Mouse (Mus musculus): ENCODE data around the gene Zc2hc1b. TPM values are rescaled to one million over a fixed set of nuclear protein-coding genes. Genes with fewer than 3 reads are reported as not detected.

The Zc2hc1b gene
- total RNA-seq, 2 experiments from 2014 or later, result not detected

DNA sequence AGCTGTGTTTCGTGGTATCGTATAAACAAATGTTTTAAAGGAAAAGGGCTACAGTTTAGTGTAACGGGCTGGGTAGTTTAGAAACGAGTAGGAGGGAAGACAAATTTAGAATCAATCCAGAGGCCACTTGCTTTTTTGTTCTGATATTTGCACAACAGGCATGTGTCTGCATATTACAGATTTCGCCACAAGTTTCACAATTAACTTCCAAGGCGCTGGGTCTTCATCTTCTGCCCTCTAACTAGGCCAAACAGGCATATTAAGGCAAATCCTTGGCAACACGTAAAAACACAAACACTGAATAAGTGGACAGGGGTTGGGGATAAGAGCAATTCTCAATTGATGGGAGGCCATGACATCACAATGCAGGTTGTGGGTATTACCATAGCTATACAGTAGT, 2.0 kb downstream of the Zc2hc1b start:
- DNase-seq, result no peak
- intact Hi-C loops (cut with DNase I), result no loop called here

DNA sequence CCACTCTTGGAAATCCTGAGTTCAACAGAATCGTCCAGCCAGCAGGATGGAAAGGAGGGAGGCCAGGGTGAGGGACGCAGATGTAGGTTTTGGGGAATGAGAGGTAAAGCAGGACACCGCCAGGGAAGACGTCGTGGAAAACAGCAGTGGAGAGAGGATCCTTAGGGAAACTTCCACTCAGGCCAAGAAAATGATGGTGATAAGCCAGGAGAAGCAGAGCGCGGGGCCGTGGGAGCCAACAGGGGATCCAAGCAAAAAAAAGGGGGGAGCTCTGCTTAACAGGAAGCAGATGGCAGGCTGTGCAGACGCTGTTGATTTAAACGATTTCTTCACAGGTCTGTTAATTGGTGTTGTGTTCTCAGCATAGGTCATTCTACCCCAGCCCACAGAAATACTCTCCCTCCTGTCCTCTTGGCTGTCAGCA, 5.0 kb downstream of the Zc2hc1b start:
- peak; percentile 9 to 23 for DNase-seq
- intact Hi-C loops (cut with DNase I), result no loop called here

DNA sequence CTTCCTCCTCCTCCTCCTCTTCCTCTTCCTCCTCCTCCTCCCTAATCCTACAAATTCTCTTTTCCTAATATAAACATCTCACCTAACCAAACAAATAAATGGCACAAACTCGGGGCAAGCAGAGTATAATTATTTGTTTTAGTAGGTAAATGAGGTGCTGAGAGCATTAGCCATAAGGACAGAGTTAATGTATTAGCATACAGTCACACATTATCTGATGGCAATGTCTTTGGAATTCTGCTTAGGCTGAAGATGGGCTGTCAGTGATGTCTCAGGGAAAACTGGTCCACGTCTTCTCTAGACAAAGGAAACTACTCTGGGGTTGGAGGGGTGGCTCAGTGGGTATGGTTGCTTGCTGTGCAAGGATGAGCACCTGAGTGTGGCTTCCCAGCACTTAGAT, 6.4 kb downstream of the Zc2hc1b start:
- no peak for DNase-seq

DNA sequence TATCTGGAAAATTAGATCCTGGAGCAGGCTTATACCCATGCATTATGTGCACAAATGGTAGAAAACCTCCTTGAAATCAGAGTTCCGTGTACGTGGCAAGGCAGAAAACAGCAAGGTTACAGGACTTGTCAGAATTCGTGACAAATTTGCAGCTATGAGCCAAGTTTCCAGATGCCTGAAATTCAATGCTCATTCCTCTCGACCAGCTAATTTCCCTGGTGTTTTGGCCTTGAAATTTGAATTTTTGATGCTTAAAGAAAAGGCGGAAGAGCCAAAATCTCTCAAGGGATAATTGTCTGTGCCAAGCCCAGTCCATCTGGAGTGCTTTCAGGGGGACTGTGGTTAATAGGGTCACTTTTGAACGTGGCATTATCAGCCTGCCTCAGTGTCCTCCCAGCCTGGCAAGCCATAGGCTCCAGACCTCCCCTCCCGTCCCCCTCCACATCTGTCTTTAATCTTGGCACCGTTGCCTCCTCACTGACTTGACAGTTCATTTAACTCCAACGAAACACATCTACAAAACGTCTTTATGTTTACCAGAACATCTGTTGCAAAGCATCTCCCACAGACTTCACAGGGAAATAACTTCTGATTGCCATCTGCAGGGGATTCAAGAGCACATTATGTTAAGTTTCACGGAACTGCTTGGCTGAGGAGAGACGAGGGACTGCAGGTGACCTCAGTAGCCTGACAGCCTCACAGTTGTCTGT, 6.9 kb downstream of the Zc2hc1b start:
- DNase-seq, result no peak
- intact Hi-C loops (cut with DNase I), result no loop called here

More for the DNA sequence above, 6.4 kb downstream of the Zc2hc1b start:
- intact Hi-C loops (cut with DNase I), result no loop called here

DNA sequence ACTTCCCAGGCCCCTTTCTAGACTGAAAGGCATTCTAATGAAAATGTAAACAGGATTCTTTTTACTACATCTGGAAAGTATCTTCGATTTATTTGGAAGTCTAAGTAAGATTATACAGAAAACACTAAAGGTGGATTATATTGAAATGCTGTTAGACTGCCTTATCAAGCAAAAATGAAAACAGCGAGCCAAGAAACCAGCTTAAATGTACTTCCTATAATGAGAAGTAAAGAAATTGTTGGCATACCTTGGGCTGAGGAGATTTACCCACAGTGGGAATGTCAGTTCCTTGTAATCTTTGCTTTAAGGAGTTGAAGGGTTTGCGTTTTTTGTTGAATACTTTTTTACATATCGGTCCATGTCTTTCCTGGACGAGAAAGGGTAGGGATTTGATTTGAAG, 9.4 kb downstream of the Zc2hc1b start:
- DNase-seq, result no peak
- intact Hi-C loops (cut with DNase I), result no loop called here

DNA sequence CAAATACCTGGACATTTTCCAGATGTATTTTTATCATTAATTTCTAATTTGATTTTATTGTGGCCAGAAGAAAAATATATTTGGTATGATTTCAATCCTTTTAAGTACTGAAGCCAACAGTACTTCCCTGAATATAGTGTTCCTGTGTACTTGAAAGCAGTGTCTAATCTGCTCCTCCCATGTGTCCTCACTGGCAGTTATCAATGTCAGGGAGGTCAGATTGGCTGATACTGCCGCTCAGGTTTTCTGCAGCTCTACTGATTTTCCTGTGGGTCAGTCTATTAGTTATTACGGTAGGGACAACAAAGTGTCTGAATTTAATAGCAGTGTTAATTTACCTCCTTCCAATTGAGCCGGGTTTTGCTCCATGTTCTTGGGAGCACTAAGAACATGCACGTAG, 15.8 kb downstream of the Zc2hc1b start:
- intact Hi-C loops (cut with DNase I), result no loop called here
- DNase-seq, result no peak

DNA sequence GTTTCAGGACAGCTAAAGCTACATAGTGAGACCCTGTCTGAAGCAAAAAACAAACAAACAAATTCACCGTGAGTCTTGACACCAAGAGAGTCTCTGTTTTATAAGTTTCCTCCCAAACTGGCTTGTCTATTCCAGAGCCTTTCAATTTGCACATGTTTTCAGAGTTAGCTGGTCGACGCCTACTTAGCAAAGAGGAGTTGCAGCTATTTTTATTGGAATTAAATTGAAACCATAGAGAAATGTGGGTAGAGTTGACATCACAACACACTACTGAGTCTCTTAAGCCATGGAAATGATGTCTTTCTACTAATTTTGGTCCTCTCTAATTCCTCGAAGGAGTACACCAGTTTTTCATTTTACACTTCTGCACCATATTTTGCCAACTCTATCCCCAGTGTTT, 16.9 kb downstream of the Zc2hc1b start:
- intact Hi-C loops (cut with DNase I), result no loop called here
- no peak for DNase-seq

DNA sequence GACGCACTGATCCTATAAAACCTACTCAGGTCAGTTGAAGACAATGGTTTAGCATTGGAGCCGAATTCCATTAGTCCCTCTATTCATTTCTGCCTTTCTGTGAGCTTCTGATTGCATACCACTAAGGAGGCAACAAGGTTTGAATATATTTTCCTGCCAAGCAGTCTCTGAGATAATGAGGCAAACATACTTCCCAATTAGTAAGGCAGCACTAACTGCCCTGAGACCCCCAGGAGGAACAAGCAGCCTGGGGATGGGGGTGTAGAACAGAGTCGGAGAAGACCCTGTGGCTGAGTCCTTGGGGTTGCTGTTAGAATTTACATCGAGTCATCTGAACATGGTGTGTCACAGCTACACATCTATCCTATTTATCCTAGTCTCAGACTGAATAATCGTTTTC, 22.4 kb downstream of the Zc2hc1b start:
- DNase-seq, result no peak
- intact Hi-C loops (cut with DNase I), result no loop called here

DNA sequence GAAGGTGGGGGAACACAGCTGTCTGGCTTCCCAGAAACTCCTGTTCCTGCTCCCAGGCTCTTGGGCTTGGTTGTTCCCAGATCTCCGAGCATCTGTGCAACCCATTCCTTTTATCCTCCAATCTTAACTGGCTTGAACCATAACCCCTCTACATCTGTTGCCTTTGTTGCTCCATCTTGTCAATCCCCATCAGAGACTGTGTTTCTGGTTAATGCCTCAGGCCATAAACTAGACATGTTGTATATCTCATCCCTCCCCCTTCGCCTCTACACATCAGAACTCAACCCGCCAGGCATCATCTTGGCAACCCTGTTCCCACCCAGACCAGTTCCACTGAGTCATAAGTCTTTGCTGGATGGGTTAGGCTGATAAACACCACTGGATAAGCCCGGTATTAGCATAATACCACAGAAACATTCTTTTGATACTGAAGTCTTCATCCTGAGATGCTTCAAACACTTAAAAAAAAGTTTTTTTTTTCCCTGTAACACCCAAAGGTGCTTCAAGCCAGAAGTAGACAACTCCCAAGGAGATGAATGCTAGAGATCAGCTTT, 24.9 kb downstream of the Zc2hc1b start:
- intact Hi-C loops (cut with DNase I), result no loop called here
- DNase-seq, result no peak

DNA sequence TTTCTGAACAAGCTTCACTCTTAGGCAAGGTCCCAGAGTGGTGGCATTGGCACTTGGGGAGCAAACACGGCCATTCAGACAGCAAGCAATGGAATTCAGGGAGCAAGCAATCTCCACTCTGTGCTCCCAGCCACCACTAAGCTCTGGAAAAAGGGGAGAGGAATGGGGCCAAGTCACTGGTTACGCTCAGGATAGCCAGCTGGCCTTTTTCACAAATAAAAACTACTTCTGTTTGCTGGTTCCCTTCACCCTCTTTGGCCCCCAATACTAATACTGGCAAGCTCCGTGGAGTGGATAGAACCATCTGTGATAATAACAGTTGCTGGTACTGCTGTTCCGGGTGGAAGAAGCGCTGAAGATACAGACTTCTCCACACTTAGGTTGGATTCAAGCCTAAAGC, 26.5 kb downstream of the Zc2hc1b start:
- DNase-seq, result peak in 1 of 2 experiments; percentile 16
- intact Hi-C loops (cut with DNase I), result no loop called here

DNA sequence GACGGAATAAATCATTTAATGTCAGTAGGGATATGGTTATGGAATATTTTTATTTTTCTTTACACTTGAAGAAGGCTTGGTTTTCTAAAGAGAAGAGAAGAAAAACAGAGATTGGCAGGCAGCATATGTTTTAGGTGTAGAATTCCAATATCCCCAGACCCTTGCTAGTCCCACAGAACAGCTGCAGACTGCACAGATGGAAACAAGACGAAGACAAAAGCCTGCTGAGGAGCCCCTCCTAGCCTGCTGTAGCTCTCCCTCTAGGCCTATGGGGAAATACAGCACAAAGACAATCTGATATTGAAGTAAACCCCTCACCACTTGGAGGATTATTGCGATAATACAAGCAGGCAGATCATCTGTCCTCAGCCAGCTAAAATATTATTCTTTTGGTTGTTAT, 27.4 kb downstream of the Zc2hc1b start:
- no peak for DNase-seq
- intact Hi-C loops (cut with DNase I), result no loop called here

DNA sequence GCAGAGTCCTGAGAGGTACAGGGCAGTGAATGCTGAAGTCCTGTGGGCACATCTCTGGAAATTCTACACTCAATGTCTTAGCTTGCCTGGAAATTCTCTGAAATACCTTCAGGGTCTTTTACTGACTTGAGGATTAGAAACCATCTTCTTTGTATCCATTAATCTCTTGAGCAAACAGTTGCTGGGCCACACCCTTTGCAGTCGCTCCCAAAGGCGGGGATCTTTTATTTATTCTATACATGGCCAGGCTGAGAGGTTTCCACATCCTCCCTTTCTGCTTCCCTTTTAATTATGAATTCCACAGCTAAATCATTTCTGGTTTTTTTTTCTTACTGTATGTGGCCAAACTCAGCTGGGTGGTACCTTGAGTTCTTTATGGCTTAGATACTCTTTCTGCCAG, 37.4 kb downstream of the Zc2hc1b start:
- intact Hi-C loops (cut with DNase I), result no loop called here
- no peak for DNase-seq

DNA sequence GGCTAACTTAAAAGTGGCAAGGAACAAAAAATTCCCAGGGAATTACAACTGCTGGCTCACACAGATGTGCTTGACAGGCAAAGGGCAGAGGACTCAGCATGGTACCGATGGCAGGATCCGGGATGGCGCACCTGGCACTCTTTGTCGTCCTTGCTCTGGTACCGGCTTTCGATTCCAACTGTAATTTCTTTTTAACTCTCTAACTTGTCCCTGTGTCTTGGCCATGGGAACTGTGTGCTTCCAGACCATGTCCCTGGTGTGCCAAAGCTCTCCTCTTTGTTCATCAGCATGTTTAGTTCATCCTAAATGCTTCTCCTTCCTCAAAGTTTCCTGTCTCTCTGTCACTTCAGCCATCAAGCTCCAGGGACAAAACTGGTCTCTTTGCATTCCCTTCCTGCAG, 39.9 kb downstream of the Zc2hc1b start:
- no peak for DNase-seq
- intact Hi-C loops (cut with DNase I), result no loop called here

DNA sequence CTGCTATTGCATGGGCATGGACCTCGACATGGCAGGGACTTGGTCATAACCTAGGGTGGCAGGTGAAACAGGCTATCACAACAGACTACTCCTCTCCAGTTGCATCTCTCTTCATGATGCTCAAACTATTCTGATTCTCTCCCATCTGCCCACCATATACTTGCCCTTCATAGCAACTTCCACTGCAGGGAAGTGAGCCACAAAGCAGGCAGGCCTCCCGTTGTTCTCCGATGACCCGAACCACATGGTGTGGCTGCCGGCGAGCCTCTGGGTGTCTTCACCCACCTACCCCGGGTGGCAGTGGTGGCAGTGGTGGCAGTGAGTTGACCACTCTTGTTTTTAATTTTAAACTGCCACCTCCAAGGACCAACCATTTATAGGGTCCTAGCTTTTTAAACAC, 42.1 kb downstream of the Zc2hc1b start:
- intact Hi-C loops (cut with DNase I), result no loop called here
- no peak for DNase-seq

DNA sequence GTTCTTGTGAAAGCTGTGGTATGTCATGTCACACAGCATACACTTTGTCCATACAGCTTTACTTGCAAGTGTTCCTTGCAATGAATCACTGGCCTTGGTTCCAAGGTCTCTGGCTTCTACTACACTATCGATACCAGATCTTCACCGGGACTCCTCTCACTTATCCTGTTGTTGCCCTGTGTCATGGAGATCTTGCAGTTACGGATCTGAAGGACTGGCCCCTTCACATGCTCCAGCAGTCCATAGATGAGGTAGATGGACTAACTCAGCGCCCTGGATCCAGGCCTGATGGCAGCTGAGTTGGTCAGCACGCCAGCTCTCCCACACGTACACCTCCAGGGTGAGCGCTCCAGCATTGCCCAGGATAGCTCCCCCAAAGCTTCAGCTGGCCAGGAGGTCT, 42.5 kb downstream of the Zc2hc1b start:
- intact Hi-C loops (cut with DNase I), result no loop called here
- no peak for DNase-seq

DNA sequence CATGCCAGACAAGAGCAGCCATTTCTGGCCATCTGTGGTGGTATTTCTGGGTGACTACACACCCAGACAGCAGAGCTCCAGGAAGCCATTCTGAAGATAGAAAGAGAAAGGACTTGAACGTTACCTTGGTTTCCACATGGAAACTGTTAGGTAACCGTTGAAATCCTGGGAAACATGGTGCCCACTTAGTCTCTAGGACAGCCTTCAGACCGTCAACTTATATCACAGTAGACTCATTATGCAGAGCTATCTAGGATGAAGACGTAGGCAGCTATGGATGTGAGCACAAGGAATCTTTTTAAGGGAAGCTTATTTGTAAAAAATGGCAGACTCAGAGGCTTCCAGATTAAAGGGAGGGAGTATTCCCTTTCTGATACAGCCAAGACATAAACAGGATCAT, 44.0 kb downstream of the Zc2hc1b start:
- intact Hi-C loops (cut with DNase I), result no loop called here
- no peak for DNase-seq

DNA sequence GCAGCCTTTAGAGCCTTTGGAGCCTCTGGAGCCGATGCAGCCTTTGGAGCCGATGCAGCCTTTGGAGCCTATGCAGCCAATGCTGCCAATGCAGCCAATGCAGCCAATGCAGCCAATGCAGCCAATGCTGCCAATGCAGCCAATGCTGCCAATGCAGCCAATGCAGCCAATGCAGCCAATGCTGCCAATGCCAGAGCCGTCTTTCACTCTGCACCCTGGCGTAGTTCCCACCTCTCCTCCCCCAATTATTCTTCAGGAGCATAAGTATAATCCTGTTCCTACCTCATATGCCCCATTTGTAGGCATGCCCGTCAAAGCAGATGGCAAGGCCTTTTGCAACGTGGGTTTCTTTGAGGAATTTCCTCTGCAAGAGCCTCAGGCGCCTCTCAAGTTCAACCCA, 49.9 kb downstream of the Zc2hc1b start:
- no peak for DNase-seq
- intact Hi-C loops (cut with DNase I), result no loop called here

DNA sequence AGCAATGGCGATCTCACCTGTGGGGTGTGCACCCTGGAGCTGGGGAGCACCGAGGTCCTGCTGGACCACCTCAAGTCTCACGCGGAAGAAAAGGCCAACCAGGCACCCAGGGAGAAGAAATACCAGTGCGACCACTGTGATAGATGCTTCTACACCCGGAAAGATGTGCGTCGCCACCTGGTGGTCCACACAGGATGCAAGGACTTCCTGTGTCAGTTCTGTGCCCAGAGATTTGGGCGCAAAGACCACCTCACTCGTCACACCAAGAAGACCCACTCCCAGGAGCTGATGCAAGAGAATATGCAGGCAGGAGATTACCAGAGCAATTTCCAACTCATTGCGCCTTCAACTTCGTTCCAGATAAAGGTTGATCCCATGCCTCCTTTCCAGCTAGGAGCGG, 50.5 kb downstream of the Zc2hc1b start:
- DNase-seq, result peak in 1 of 2 experiments; percentile 14
- intact Hi-C loops (cut with DNase I), result no loop called here

DNA sequence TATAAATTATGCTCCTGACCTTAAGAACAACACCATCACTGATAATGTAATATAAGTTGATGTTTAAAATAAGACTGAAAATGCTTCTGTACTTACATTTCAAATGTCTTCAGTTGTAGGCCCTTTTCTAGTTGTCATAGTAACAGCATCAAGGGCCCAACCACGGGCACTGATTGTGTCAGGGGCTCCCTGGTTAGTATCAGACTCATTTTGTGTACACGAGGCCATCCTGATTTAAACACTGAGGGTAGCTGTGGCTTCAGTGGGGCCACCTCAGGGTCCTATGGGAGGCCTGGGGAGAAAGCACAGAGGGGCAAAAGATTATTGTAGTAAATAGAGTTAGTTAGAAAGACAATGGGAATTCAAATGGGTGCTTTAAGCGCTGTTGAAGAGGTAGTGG, 52.0 kb downstream of the Zc2hc1b start:
- DNase-seq, result no peak
- intact Hi-C loops (cut with DNase I), result no loop called here

DNA sequence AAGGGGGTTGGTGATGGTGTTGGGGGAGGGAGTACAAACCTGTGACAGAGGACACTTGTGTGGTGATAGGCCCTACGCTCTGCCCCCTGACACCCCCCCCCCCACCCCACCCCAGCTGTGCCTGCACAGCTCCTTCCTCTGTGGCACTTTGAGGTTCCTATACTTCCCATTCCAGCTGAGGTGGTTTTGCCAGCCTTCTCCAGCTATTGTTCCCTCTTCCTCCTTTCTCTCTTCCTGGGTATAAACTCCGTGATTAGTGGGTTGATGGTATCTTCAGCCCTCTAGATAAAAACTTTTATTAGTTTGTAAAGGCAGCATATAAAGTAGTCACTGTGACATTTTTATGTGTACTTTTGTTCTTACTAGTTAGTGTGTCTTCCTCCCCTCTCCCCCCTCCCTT, 58.5 kb downstream of the Zc2hc1b start:
- no peak for DNase-seq

DNA sequence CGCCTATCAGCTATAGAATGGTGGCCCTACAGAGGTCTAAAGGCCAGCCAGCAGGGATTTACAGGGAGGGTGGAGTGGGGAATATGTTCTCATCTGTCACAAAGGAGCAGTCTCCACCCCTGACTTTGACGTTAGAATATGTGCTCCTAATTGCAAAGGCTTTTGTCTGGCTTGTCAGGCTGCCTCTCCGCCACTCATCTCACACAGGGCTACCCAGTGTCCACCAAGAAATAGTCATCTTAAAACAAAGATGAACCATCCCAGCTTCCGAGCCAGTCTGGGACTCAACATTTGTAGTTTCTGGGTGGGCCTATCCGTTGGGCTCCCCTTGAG, 59.1 kb downstream of the Zc2hc1b start:
- intact Hi-C loops (cut with DNase I), result no loop called here

More for the DNA sequence above, 58.5 kb downstream of the Zc2hc1b start:
- intact Hi-C loops (cut with DNase I), result no loop called here

DNA sequence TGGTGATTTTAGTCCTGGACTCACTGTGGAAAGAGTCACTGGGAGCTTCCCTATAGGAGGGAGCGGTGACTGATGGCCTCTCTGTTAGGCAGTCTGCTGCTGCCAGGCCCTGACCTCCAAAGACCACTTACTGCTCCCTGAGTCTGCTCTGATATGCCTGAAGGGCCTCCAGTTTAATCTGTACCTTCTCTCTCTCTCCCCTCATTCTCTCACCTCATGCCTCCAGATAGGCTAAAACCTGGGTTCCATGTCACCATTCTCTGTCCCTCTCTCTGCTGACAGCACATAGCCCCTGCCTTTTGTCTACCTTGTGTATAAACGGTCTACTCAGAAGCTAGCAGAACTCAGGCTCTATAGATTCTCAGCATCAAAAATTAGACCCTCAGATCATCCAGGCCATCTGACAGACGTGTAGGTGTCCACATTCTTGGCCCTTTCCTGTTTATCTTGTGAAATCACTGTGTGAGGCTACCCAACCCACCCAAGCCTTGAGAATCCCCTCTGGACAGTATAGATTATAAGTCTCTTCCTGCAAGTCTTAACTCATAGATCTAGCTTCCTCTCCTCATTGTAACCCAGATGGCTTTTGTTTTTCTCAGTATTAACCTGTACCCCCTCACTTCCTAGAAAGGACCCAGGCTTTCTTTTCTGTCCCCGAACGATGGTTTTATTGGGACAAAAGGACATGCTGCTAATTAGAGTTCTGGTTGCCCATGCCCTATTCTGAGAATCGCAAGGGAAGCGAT, 59.6 kb downstream of the Zc2hc1b start:
- no peak for DNase-seq
- intact Hi-C loops (cut with DNase I), result no loop called here

More for the DNA sequence above, 59.1 kb downstream of the Zc2hc1b start:
- no peak for DNase-seq
